Mouse (Mus musculus) cortical plate, adult 2 months (tissue): ENCODE data around the gene Fbxl5.

ENCODE experiments used
- CTCF ChIP-seq: fragments of 200-500 bp; IDR thresholded peaks from 2 replicates; pipeline ENCODE4 v1.5.1; 2011; ENCODE audit warnings: mild to moderate bottlenecking, control low read depth, low read length; ENCODE audit not compliant: insufficient read depth; ENCODE audit errors: extremely low read depth
- POLR2A ChIP-seq: fragments of 200-500 bp; IDR thresholded peaks from 2 replicates; pipeline ENCODE4 v1.6.1; 2011; ENCODE audit warnings: mild to moderate bottlenecking, low read length, control low read depth; ENCODE audit not compliant: insufficient read depth; ENCODE audit errors: extremely low read depth

GRCm38 (mm10) chr5:43744187-43744586, 77.3 kb downstream of the Fbxl5 start:
- TF ChIP-seq POLR2A (no peak), CTCF (no peak)
